Mouse (Mus musculus): Measurements from ENCODE around the gene Rad54l. TPM values are rescaled to one million over a fixed set of nuclear protein-coding genes. Genes with fewer than 3 reads are reported as not detected.

Gene Rad54l
- total and polyA plus RNA-seq, 3 experiments, result 29.4 to 44.0 TPM; not detected in 1

GRCm38 (mm10) chr4:116157882-116158281, 34.4 kb upstream of the Rad54l start:
- no peaks in the 10 kb centered on the region for H3K27me3 ChIP-seq (ENCODE audit: control insufficient read depth in 1 of 2, insufficient read depth in 2 of 2, low read length in 2 of 2)
- no peak for DNase-seq (ENCODE audit: low read depth, low spot score)
- no peaks in the 10 kb centered on the region for H3K9me3 ChIP-seq (replicated peaks; ENCODE audit: insufficient read depth, low read length)
- peaks cover 10 to 12% of the 10 kb centered on the region in 2 experiments for H3K36me3 ChIP-seq (ENCODE audit: control insufficient read depth in 1 of 2, insufficient read depth in 2 of 2, low read length in 2 of 2)
- H3K4me3 ChIP-seq (ENCODE audit: control insufficient read depth in 1 of 2, insufficient read depth in 1 of 2, low read depth in 2 of 2, low read length in 2 of 2), result no peak overlapping the region
- H3K9ac ChIP-seq (ENCODE audit: control insufficient read depth, low read depth, low read length, poor library complexity, severe bottlenecking), result no peak overlapping the region
- H3K27ac ChIP-seq (ENCODE audit: control insufficient read depth, low read depth, low read length), result no peak overlapping the region
- TF ChIP-seq CHD2 (IDR thresholded peaks at IDR 0.05; ENCODE audit: low read length) (no peak), POLR2AphosphoS5 (IDR thresholded peaks at IDR 0.05; ENCODE audit: borderline replicate concordance, low read depth, low read length) (no peak), SIN3A (IDR thresholded peaks at IDR 0.05; ENCODE audit: low read length) (no peak), ZNF384 (IDR thresholded peaks at IDR 0.05; ENCODE audit: low read depth, low read length) (no peak), TAL1 (IDR thresholded peaks at IDR 0.05; ENCODE audit: low read length) (no peak), RAD21 (IDR thresholded peaks at IDR 0.05; ENCODE audit: low read depth, low read length) (no peak), UBTF (IDR thresholded peaks at IDR 0.05; ENCODE audit: borderline replicate concordance, insufficient read depth, low read depth, low read length) (no peak), CTCF (IDR thresholded peaks at IDR 0.05 in 2 of 3, conservative IDR thresholded peaks at IDR 0.05 in 1 of 3; ENCODE audit: control insufficient read depth in 1 of 3, insufficient read depth in 1 of 3, low read depth in 2 of 3, low read length in 3 of 3, poor library complexity in 1 of 3, severe bottlenecking in 1 of 3) (no peak), EP300 (IDR thresholded peaks at IDR 0.05; ENCODE audit: low read depth in 1 of 2, low read length in 2 of 2) (no peak), ELF1 (IDR thresholded peaks at IDR 0.05; ENCODE audit: low read depth, low read length) (no peak), NRF1 (IDR thresholded peaks at IDR 0.05; ENCODE audit: insufficient read depth, low read depth, low read length, poor library complexity, severe bottlenecking) (no peak), USF2 (IDR thresholded peaks at IDR 0.05; ENCODE audit: borderline replicate concordance in 1 of 2, insufficient read depth in 1 of 2, low read depth in 1 of 2, low read length in 2 of 2) (no peak), ZC3H11A (IDR thresholded peaks at IDR 0.05; ENCODE audit: low read depth, low read length) (no peak), MAZ (IDR thresholded peaks at IDR 0.05; ENCODE audit: low read depth, low read length) (no peak), E2F4 (IDR thresholded peaks at IDR 0.05; ENCODE audit: borderline replicate concordance, low read depth, low read length) (no peak), RCOR1 (IDR thresholded peaks at IDR 0.05; ENCODE audit: low read depth, low read length) (no peak), TCF12 (IDR thresholded peaks at IDR 0.05; ENCODE audit: low read depth, low read length) (no peak), ZMIZ1 (IDR thresholded peaks at IDR 0.05; ENCODE audit: low read depth, low read length) (no peak), MAX (IDR thresholded peaks at IDR 0.05; ENCODE audit: low read length) (no peak), BHLHE40 (IDR thresholded peaks at IDR 0.05; ENCODE audit: borderline replicate concordance, low read depth, low read length) (no peak)
- peaks cover 9 to 15% of the 10 kb centered on the region in 2 experiments for H3K4me1 ChIP-seq (ENCODE audit: control insufficient read depth in 1 of 2, insufficient read depth in 2 of 2, low read length in 2 of 2)
- no peaks in the 10 kb centered on the region for H3K79me2 ChIP-seq (ENCODE audit: control insufficient read depth, insufficient read depth, low read length, poor library complexity)

DNA sequence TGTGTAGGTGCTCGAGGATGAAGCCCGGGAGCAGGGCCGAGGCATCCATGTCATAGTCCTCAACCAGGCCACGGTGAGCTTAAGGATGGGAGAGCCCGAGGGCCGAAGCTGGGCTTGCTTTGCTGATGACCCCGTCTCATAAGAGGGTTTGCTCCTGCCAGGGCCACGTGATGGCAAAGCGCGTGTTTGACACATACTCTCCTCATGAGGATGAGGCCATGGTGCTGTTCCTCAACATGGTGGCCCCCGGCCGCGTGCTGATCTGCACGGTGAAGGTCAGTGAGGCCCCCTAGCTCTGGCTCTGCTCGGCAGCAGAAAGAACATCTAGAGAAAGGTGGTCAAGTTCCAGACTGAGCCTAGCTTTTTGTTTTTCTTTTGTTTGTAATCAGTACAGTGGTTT, 29.2 kb upstream of the Rad54l start:
- Histone ChIP-seq H3K36me3 (ENCODE audit: control insufficient read depth in 1 of 2, insufficient read depth in 2 of 2, low read length in 2 of 2) (peaks cover 4 to 10% of the 10 kb centered on the region in 2 experiments), H3K4me1 (ENCODE audit: control insufficient read depth in 1 of 2, insufficient read depth in 2 of 2, low read length in 2 of 2) (peaks cover 0 to 10% of the 10 kb centered on the region in 2 experiments; a peak in 2 of 4 replicates), H3K79me2 (ENCODE audit: control insufficient read depth, insufficient read depth, low read length, poor library complexity) (peaks cover 14% of the 10 kb centered on the region), H3K27ac (ENCODE audit: control insufficient read depth, low read depth, low read length) (no peak overlapping the region), H3K9ac (ENCODE audit: control insufficient read depth, low read depth, low read length, poor library complexity, severe bottlenecking) (no peak overlapping the region), H3K27me3 (ENCODE audit: control insufficient read depth in 1 of 2, insufficient read depth in 2 of 2, low read length in 2 of 2) (no peaks in the 10 kb centered on the region), H3K4me3 (ENCODE audit: control insufficient read depth in 1 of 2, insufficient read depth in 1 of 2, low read depth in 2 of 2, low read length in 2 of 2) (no peak overlapping the region), H3K9me3 (replicated peaks; ENCODE audit: insufficient read depth, low read length) (no peaks in the 10 kb centered on the region)
- DNase-seq (ENCODE audit: low read depth, low spot score), result no peak
- TF ChIP-seq EP300 (IDR thresholded peaks at IDR 0.05; ENCODE audit: low read depth in 1 of 2, low read length in 2 of 2), result no peak
- TF ChIP-seq POLR2AphosphoS2 (IDR thresholded peaks at IDR 0.05; ENCODE audit: low read length), result no peak
- no peak for TF ChIP-seq ZKSCAN1 (IDR thresholded peaks at IDR 0.05; ENCODE audit: low read depth, low read length)
- no peak for TF ChIP-seq JUND (IDR thresholded peaks at IDR 0.05; ENCODE audit: low read depth, low read length)
- no peak for TF ChIP-seq TAL1 (IDR thresholded peaks at IDR 0.05; ENCODE audit: low read length)
- TF ChIP-seq CTCF (IDR thresholded peaks at IDR 0.05 in 2 of 3, conservative IDR thresholded peaks at IDR 0.05 in 1 of 3; ENCODE audit: control insufficient read depth in 1 of 3, insufficient read depth in 1 of 3, low read depth in 2 of 3, low read length in 3 of 3, poor library complexity in 1 of 3, severe bottlenecking in 1 of 3), result no peak
- no peak for TF ChIP-seq GABPA (IDR thresholded peaks at IDR 0.05; ENCODE audit: low read depth, low read length)
- no peak for TF ChIP-seq MAZ (IDR thresholded peaks at IDR 0.05; ENCODE audit: low read depth, low read length)
- no peak for TF ChIP-seq MEF2A (IDR thresholded peaks at IDR 0.05; ENCODE audit: extremely low read depth, insufficient replicate concordance, low read depth, low read length, poor library complexity, severe bottlenecking)
- no peak for TF ChIP-seq SMC3 (IDR thresholded peaks at IDR 0.05; ENCODE audit: low read depth, low read length)
- TF ChIP-seq GATA1 (IDR thresholded peaks at IDR 0.05; ENCODE audit: low read depth, low read length), result no peak
- no peak for TF ChIP-seq POLR2A (IDR thresholded peaks at IDR 0.05; ENCODE audit: control insufficient read depth in 1 of 2, insufficient read depth in 1 of 2, low read depth in 1 of 2, low read length in 2 of 2, poor library complexity in 1 of 2)
- no peak for TF ChIP-seq CHD2 (IDR thresholded peaks at IDR 0.05; ENCODE audit: low read length)
- no peak for TF ChIP-seq ZNF384 (IDR thresholded peaks at IDR 0.05; ENCODE audit: low read depth, low read length)
- no peak for TF ChIP-seq POLR2AphosphoS5 (IDR thresholded peaks at IDR 0.05; ENCODE audit: borderline replicate concordance, low read depth, low read length)
- TF ChIP-seq ETS1 (IDR thresholded peaks at IDR 0.05; ENCODE audit: low read depth, low read length), result no peak
- no peak for TF ChIP-seq HCFC1 (IDR thresholded peaks at IDR 0.05; ENCODE audit: low read depth, low read length)

Data from MEL (cell line).